Mouse (Mus musculus) ovary, postnatal 10 days (tissue): ENCODE data around the gene Hoxb4.

Experiments used
- DNase-seq: peaks from one replicate; pipeline ENCODE4 v3.0.0; 2022; ENCODE audit warnings: low spot score

Gene Hoxb4

DNA sequence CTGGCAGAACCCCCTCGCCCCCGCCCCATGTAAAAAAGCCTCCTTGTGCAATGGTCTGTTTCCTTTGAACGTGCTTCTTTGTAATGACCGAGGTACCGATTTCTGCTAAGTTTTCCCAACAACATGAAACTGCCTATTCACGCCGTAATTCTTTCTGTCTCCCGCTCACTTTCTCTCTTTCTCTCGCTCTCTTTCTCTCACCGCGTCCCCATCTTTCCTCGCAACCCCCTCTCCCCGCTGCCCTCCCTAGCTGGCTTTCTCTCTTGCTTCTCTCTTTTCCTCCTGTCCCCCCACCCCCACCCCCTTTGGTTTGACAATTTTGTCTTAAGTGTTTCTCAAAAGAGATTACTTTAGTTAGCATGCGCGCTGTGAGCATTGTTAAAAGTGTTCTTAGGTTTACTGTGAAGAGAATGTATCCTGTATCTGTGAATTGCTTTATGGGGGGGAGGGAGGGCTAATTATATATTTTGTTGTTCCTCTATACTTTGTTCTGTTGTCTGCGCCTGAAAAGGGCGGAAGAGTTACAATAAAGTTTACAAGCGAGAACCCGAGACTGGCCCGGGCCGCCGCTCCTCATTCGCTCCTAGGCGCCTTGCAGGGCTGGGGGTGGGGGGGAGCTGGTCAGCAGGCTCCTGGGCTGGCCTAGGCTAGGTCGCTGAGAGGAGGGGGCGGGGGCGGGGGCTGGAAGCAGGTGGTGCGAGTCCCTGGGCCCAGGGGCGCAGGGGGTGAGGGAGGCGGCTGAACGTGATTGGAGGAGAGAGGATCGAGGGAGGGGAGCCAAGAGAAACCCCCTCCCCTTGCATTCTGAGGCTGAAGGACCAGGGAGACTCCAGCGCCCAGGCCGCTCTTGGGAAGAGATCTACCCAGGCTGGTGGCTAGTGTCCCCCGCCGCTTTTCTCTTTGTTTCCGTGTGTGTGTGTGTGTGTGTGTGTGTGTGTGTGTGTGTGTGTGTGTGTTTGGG, 33.0 kb upstream of the Hoxb4 start:
- DNase-seq, result no peak

DNA sequence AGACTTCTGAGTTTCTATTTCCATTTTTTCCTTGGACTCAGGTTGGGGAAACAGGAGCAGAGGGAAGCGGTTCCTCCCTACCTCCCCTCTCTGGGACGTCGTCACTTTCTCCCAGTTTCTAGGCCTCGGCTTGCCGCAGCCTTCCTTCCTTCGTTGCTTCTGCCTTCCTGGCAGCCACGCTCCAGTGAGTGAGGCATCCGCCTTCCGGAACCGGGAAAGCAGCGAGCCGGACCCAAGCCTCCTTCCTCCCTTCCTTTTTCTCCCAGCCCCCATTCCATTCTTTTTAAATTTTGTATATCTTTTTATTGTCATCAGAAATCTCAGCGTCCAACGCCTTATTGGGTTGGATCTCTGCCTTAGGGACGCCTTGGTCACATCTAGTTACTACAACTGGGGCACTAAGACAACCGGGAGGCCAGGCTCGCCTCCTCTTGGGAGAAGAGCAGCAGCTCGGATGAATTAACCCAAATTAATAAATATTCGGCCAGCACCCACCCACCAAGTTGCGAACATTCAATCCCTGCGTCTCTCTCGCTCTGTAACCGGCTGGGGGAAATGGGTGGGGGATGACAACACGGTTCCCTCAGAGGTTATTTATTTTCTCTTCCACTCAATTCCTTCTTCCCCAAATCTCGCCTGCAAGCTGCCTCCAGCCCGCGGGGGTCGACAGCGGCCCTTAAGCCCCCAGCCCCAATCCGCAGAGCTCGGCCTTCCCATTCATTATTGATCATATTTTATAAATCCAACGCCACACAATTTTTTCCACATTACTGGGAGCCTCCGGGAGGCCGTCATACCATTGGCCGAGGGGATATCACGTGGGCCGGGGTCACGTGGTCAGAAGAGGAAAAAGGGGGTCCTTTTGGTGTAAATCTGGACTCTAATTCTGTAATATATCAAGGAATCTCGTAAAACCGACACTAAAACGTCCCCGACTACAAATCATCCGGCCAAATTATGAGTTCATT, 32.0 kb upstream of the Hoxb4 start, which contains the start of gene Hoxb7:
Hoxb7 (plus strand) TSS at position 853 of the 968 bp plus-strand sequence.
- DNase-seq, result no peak

DNA sequence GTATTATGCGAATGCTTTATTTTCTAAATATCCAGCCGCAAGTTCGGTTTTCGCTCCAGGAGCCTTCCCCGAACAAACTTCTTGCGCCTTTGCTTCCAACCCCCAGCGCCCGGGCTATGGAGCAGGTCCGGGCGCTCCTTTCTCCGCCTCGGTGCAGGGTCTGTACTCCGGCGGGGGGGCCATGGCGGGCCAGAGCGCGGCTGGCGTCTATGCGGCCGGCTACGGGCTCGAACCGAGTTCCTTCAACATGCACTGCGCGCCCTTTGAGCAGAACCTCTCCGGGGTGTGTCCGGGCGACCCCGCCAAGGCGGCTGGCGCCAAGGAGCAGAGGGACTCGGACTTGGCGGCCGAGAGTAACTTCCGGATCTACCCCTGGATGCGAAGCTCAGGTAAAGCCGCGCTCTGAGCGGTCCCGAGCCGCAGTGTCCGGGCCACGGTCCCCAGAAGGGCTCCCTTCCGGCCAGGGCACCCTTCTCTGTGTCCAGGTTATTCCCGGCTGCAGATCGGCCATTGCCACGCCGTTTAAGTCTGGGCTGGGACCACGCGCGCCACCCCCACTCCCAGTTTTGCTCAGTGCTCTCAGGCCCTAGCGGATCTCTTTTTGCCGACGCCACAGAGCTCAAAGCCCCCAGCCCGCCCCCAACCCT, 31.2 kb upstream of the Hoxb4 start:
- DNase-seq, result no peak

DNA sequence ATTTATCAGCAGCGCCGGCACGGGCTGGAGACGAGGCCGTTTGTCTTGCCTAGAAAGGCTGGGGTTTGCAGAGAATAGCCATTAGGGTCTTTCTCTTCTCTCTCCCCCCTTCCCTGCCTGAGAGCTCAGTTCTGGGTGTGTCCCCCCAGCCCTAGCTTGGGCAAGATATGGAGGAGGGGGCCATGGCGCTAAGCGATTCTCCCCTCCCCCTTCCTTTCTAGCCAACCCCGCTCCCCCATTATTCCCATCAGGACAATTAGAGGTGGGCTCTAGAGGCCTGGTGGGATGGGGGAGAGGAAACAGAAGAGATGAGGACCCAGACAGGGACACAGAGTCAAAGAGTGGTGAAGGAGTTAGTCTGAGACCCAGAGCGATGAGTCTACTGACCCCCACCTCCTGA, 30.7 kb upstream of the Hoxb4 start:
- DNase-seq, result no peak

DNA sequence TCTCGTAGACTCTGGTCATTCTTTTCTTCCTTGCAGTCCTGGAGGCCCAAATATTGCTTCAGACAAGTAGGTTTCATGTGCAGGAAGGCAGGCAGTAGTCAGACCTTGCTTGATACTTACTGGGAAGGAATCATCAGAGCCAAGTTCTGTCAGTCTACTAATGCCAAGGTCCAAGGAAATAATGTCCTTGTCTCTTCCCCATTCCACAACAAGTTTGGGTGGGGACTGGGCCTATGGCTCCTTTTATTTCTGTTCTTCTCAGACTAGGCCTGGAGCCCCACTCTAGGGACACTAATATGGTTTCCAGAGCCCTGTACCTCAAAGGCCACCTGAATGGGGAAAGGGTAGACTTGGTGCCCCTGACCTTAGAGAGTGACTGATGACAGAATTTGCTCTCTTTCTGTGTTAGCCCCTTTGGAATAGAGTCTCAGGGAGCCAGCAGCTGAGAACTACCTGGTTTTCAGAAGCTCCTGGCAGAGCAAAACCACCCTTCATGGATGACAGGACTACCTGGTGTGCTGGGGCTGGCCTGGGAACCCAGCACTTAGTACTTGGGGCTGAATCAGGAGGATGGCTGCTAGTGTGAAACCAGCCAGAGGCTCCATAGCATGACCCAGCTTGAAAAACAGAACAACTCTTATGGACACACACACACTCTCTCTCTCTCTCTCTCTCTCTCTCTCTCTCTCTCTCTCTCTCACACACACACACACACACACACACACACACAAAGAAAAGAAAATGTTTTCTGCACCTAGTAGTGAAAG, 29.4 kb upstream of the Hoxb4 start:
- DNase-seq, result no peak

DNA sequence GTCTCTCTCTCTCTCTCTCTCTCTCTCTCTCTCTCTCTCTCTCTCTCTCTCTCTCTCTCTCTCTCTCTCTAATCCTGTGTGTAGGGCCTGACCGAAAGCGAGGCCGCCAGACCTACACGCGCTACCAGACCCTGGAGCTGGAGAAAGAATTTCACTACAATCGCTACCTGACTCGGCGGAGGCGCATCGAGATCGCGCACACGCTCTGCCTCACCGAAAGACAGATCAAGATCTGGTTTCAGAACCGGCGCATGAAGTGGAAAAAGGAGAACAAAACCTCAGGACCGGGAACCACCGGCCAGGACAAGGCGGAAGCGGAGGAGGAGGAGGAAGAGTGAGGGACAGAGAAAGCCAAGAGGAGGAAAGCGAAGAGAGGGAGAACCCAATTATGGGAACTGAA, 28.8 kb upstream of the Hoxb4 start:
- no peak for DNase-seq

DNA sequence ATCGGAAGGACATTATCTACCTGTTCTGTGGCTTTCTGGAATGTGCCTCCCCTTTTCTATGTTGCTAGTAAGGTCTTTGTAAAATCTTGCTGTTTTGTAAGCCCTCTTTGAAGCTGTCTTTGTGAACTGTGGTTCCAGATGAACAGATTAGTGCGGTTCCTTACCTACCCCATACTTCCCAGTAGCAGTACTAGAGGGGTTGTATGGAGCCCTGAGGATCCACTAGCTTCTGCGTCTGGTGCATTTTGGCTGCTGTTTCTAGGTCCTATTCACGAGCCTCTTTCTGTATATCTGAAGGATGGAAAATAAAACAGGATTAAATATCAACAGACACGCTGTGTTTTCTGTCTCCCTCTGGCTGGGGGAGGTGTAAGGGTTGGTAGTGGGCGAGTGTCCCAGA, 28.2 kb upstream of the Hoxb4 start:
- no peak for DNase-seq

DNA sequence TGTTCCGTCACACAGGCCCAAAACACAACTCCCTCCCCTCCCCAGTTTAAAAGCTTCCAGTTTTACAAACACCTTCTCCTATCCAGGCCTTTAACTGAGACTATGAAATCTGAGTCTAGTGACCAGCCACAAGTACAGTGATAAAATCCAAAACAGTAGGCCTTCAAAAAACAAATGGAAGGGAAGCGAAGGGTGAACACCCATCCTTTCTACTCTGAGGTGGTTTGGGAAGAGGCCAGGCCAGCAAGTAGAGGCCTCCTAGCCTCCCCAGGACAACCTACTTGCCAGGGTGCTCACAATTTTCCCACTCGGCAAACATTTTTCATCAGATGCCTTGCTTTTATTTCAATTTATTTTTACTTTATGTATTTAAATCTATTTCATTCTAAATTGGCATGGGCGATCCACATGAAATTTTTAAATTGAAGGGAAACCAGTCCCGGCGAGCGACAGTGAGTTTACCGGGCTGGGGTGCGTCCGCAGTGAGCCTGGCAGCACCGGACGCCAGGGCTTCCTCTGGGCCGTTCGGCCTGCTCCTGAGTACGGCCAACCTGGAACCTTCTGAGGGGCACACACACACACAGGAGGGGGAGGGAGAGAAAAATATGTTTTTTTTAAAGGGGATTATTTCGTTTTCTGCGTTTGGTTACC, 27.2 kb upstream of the Hoxb4 start:
- DNase-seq, result no peak

DNA sequence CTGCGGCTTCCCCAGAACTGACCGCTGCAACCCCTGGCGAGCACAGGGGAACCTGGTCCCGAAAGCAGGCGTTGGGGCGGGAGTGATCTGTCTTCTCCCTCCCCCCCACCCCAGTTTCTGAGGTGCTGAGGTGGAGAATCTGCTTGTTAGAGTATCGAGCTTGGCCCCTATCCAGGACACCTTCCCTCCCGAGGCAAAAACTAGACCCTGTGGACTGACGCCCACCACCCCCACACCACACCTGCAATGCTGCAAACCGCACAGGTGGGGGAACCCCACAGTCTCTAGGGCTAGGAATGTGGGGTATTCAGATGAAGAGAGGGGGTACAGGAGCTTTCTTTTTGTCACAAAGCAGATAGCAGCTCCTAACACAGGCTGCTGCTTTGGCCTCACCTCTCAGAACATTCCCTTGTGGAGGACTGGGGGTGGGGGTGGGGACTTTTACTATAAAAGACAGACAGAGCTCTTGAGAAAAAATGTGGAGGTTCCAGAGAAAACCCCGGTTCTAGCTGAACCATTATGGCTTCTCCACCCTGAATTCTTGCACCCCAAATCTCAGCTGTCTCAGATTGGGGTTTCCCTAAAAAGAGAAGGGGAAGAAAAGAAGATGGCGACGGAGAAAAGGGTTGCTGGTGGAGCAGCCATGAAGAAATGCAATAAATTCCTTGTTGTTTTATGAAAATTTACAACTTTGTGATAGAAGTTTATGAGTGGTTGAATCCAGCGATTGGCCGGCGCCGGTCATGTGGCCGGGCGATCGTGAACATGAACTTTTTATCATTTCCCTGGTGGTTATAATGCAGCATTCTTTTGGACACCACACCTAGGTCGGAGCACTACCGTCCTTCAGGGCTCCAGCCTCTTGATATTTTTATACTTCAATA, 26.1 kb upstream of the Hoxb4 start, which contains the start of gene Hoxb6:
Hoxb6 (plus strand) TSS at position 796 of the 884 bp plus-strand sequence.
- DNase-seq, result no peak

DNA sequence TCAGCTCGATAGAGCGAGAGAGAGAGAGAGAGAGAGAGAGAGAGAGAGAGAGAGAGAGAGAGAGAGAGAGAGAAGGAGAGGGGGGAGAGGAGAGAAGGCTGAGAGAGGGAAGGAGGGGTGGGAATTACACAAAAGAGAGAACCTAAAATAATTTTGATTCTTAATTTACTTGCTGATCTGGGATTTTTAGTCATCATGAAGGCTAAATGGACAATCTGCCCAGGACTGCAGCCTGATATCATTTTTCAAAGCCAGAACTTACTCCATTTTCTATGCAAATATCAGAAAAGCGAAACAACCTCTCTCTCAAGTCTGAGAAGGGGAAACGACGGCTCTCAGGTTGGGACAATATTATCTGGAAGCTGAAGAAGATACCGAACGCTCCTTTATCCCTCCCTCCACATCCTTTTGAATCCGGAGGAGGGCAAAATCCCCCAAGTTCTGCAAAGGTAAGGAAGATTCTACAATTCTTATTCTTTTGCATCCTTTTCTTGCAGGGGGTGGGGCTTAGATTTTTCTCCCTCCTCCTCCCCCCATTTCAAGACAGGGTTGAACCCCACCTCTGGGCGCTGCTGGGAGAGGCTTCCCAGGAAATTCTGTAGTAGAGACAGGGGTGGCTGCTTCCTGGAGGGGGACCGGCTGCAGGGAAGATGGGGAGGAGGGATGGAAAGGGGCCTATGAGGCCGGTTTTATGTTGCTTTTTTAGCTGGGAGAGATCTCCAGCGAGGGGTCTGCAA, 25.3 kb upstream of the Hoxb4 start:
- no peak for DNase-seq

DNA sequence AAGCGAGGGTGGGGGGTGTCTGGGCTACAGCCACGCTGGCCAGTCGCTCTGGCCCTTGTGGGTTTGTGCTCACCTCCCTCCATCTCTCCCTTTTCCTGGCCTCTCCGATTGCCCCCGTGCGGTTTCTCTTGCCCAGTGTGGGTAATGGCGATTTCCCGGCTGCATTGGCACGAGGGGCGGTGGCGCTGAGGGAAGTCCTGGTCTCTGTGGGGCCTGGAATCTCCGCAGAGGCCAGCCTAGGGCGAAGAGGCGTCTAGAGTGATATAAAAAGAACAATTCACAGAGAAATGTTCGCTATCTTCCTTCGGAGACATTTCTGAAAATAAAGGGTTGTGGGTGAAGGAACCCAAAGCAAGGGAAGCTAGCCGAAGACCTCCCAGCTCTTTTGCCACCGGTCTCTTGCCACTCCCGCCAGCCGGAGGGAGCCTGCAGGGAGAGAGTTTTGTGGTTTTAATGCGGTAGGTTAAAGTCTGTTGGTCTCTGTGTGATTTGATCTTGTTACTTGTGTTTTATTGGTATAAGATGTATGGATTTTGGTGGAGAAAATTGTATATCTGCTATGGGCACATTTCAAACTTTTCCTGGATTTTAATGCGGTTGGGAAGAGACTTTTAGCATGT, 24.7 kb upstream of the Hoxb4 start:
- DNase-seq, result no peak

DNA sequence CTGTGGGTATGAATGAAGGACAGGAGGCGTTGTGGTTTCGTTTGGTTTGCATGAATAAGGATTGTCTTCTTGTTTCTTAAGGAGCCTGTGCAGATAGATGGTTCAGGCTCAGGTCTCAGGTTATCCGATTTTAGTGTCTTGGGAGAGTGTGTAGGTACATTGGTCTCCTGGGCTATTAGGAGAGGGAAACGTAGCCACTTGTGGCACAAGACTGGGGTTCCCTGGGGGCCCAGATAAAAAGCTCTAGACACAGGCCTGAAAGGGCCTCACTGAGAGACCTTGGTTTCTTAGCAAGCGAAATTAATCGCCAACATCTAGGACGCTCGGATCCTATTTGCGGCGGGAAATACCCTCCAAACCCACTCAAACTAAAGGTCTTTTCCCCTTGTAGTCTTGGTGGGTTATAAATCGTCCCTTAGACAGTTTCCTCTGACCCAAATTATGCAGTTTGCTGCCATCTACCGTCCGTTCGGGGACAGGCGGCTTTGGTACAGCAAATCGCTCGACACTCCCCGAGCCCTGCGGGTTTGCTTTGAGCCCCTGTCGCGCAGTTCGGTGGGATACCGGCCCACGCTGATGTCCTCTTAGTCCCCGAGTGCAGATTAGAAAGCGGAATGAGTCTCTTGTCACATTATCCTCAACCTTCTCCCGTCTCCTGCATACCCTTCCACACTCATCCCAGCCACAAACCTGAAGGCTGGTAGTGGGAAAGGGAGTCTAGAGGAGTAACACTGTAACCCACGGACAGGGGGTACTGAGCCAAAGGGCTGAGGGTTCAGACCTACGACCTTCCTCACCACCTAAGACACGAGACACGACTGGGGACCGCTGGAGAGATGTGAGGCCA, 23.6 kb upstream of the Hoxb4 start:
- DNase-seq, result no peak

DNA sequence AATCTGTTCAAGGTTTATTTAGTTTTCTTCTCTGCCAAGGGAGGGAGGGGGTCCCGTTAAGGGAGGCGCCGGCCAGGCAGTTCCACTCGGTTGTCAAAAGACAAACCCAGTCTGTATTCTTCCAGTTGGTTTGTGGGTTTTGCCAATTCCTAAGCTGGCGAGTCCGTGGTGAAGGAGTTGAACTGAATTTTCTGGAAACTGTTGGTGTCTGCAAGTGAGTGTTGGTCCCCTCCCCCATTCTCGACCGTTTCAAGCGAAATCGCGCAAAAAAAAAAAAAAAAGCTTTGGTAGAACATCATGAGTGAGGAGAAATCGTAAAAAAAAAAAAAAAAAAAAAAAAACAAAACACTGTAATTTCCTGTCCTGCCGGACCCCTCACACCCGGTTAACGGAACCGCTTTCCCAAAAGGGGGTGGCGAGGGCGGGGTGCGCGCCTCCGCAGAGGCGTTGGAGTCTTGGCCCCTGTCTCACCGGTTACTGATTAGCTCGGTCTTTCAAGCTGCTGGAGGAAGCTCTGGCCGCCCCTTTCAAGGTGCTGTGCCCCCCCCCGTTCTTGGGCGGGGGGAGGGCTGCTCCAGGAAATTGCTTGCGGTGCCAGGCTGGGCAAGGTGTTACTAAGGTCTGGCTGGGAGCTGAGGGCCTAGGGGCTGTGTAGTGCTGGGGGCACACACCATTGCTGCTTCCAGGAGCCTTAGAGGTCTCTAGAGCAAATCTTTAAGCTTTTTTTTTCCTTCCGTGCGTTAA, 22.8 kb upstream of the Hoxb4 start:
- no peak for DNase-seq

DNA sequence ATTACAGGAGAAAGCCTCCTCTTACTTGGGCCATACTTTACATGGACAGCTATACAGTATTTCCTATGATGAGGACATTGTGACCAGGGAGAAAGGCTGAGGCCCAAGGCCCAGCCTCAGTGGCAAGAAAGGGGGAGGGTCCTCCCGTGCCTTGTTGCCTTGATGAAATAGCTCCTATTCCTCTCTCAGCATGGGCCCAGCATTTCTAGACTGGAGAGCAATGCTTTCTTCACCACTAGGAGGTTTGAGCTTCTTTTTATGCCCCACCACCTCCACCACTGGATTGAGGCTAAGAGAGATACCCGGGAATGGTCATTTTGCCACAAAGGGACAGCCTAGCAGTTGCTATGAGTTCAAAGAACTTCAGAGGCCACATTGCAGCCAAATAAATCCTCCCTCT, 21.1 kb upstream of the Hoxb4 start:
- no peak for DNase-seq

DNA sequence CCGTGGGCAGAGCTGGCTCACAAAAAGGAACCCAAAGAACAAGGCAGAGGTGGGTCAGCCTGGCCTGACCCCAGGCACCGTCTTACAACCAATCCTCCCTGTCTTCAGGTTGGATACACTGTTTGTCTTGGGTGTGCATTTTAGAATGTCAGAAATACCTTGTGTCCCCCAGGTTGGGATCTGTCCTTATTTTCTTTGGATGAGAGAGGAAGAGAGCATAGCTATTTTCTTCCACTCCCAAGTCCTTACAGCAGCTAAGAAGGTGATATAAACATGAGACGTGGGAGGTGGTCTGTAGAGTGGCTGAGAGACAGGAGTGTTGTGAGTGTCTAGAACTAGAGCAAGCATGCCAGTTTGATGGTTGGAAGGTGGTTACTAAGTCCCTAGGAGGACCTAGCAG, 20.6 kb upstream of the Hoxb4 start:
- DNase-seq, result no peak

DNA sequence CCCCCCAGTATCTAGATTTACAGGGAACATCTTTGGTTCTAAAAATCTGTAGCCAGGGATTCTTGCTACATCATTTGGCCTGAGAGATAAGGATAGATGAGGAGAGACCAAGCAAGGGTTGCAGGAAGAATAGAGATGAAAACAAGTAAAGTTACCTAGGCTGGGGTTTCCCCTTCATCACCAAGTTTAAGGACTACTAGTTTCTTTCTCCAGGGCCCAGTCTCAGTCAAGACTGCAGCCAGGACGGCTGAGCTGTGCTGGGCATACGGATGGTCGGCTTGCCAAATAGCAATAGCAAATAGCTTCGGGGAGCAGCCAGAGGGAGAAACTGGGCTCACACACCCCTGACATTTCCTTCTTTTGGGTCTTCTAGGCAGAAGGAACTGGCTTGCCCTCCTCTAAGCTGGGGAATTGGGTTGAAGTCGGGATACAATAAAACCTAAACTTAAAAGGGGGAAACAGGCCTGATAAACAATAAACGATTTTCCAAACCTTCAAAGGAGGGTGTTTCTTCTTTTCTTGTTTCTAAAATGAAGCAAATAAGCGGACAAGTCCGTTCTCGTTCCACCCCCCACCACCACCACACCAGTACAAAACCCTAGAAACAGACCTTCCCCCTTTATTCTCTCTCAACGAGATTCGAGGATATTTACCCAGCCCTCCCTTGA, 20.0 kb upstream of the Hoxb4 start:
- no peak for DNase-seq
